Mouse (Mus musculus): ENCODE measurements around the gene Rnf182.

Rnf182 gene

GRCm38 (mm10) chr13:43614667-43615066 lies 843 bp upstream of the Rnf182 start:
- no peak for DNase-seq (ENCODE audit: low read depth)

GRCm38 (mm10) chr13:43615194-43615576 lies 325 bp upstream of the Rnf182 start:
- peak; percentile 20 for DNase-seq (ENCODE audit: low read depth)

GRCm38 (mm10) chr13:43616551-43616950 lies 1.0 kb downstream of the Rnf182 start:
- no peak for DNase-seq (ENCODE audit: low read depth)

GRCm38 (mm10) chr13:43619550-43620175 lies 4.2 kb downstream of the Rnf182 start:
- no peak for DNase-seq (ENCODE audit: low read depth)

- no peak for DNase-seq (ENCODE audit: low read depth)
Observed at GRCm38 (mm10) chr13:43627922-43628321, 12.4 kb downstream of the Rnf182 start.

- DNase-seq (ENCODE audit: low read depth), result no peak
Observed at GRCm38 (mm10) chr13:43629785-43630184, 14.3 kb downstream of the Rnf182 start.

- DNase-seq (ENCODE audit: low read depth), result no peak
Observed at GRCm38 (mm10) chr13:43631266-43631665, 15.8 kb downstream of the Rnf182 start.

- DNase-seq (ENCODE audit: low read depth), result no peak
Observed at GRCm38 (mm10) chr13:43633024-43633423, 17.5 kb downstream of the Rnf182 start.

- DNase-seq (ENCODE audit: low read depth), result no peak
Observed at GRCm38 (mm10) chr13:43637720-43638119, 22.2 kb downstream of the Rnf182 start.

- DNase-seq (ENCODE audit: low read depth), result no peak
Observed at GRCm38 (mm10) chr13:43644991-43645390, 29.5 kb downstream of the Rnf182 start.

GRCm38 (mm10) chr13:43648556-43648955 lies 33.0 kb downstream of the Rnf182 start:
- no peak for DNase-seq (ENCODE audit: low read depth)

- no peak for DNase-seq (ENCODE audit: low read depth)
Observed at GRCm38 (mm10) chr13:43651277-43651676, 35.8 kb downstream of the Rnf182 start.

- no peak for DNase-seq (ENCODE audit: low read depth)
Observed at GRCm38 (mm10) chr13:43654091-43654490, 38.6 kb downstream of the Rnf182 start.

- DNase-seq (ENCODE audit: low read depth), result no peak
Observed at GRCm38 (mm10) chr13:43663225-43663624, 47.7 kb downstream of the Rnf182 start.

GRCm38 (mm10) chr13:43666130-43666529 lies 50.6 kb downstream of the Rnf182 start:
- no peak for DNase-seq (ENCODE audit: low read depth)

- DNase-seq (ENCODE audit: low read depth), result no peak
Observed at GRCm38 (mm10) chr13:43666920-43667319, 51.4 kb downstream of the Rnf182 start.

GRCm38 (mm10) chr13:43677159-43677882 lies 61.8 kb downstream of the Rnf182 start:
- no peak for DNase-seq (ENCODE audit: low read depth)

- DNase-seq (ENCODE audit: low read depth), result no peak
Observed at GRCm38 (mm10) chr13:43677883-43678244, 62.4 kb downstream of the Rnf182 start.

- DNase-seq (ENCODE audit: low read depth), result no peak
Observed at GRCm38 (mm10) chr13:43684499-43684994, 69.0 kb downstream of the Rnf182 start.

- DNase-seq (ENCODE audit: low read depth), result no peak
Observed at GRCm38 (mm10) chr13:43688065-43688464, 72.6 kb downstream of the Rnf182 start.

GRCm38 (mm10) chr13:43691755-43692154 lies 76.2 kb downstream of the Rnf182 start:
- DNase-seq (ENCODE audit: low read depth), result no peak

- DNase-seq (ENCODE audit: low read depth), result no peak
Observed at GRCm38 (mm10) chr13:43695521-43695920, 80.0 kb downstream of the Rnf182 start.

GRCm38 (mm10) chr13:43696011-43696410 lies 80.5 kb downstream of the Rnf182 start:
- no peak for DNase-seq (ENCODE audit: low read depth)

GRCm38 (mm10) chr13:43698506-43698905 lies 83.0 kb downstream of the Rnf182 start:
- no peak for DNase-seq (ENCODE audit: low read depth)
